Mouse (Mus musculus) adrenal gland, postnatal 10 days (tissue): ENCODE results near the gene Tex29. TPM values are rescaled to one million over a fixed set of nuclear protein-coding genes. Genes with fewer than 3 reads are reported as not detected.

ENCODE experiments used
- total RNA-seq, 2 experiments: library from RNA; stranded (reverse); gene quantifications; 2 replicates each; pipeline ENCODE4 v1.2.3; 2021

Gene Tex29
- total RNA-seq, 2 experiments from 2014 or later, result not detected

Other genes with a start within 250 kb of the Tex29 start
- gene Ankrd10, start 204.7 kb upstream of the Tex29 start, total RNA-seq, result 10 to 100 TPM; 48.7 to 78.5 TPM
- not detected for gene 1700016D06Rik, start 139.4 kb upstream of the Tex29 start, total RNA-seq
- gene Arhgef7, start 112.8 kb upstream of the Tex29 start, total RNA-seq, result 10 to 100 TPM; 53.1 to 70.4 TPM